Mouse (Mus musculus) thymus, postnatal 25 days (tissue): ENCODE measurements around the gene Sbk3.
A peak's percentile ranks its signal among the peaks of the same experiment; 100 is the strongest.
"Not testable (repeated sequence)": the region's sequence is repeated elsewhere in the genome, so short reads cannot be mapped to it uniquely, and the experiment has no call there.

ENCODE experiments used
- DNase-seq: peaks from one replicate; pipeline ENCODE4 v3.0.0; 2022

The Sbk3 gene

DNA sequence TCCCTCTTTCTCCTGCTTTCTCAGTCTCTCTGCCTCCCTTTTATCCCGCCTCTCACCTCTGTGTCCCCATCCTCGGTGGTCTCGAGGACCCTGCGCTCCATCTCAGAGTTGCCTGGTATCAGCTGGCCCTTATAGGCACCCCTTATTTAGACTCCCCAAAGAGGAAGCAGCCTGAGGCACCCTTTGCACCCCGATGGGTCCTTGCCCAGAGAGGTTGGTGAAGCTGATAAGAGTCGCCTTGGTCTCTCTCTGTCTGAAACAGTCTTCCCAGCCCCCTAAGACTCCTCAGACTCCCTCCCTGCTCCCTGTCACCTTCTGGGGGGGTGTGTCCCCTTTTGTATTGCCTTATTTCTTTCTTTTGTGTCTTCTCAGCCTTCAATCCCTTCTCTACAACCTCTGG, at the start of gene Sbk3:
Sbk3 (minus strand) TSS at position 101 of the 400 bp plus-strand sequence.
- DNase-seq, result no peak

DNA sequence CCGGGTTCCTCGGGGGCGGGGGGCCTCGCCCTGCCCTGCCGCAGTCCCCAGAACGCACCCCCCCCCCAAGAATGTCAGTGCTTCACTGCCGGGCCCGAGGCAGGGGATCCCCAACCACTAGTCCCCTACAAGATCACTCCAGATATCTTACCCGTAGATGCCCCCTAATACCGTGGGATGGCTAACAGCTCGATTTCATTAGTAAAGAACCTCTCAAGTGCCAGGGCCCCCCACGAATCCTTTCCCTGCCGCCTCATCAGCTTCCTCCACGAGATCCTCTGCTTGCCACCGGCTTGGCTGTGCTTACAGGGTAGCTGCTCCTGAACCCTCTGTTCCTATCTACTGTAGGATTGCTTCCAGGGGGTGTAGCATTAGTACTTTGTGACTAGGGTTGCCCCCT, 49.7 kb upstream of the Sbk3 start:
- DNase-seq, result no peak

DNA sequence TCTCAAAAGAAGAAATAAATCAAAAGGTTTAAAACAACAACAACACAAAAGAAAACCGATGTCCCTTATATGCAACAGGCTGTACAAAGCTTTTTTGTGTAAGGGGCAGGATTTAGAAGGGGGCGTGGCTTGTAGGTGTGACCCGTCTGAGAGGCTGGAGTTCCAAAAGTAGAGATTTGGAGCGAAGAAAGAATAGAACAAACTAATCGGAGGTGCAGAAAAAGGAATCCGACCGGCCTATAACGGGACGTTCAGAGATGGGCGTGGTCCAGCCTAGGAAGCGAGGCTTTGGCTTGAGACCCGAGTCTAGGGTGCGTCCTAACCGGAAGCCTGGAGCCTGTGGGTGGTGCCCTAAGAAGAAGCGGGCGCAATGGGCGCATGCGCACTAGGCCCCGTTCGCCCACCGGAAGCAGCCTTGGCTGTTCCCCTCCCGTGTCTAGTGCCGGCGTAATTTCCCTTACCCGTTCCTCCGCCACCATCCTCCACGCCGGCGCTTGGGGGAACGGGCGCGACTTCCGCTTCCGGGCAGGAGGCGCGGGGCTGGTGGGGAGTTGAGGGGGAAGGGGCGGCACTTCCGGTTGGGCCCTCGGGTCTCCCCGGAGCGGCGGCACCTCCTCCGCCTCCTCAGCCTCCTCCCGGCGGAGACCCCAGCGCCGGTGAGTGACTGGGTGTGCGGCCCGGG, 49.2 kb upstream of the Sbk3 start, which contains the start of the genes Zfp865 and Ccdc106:
Zfp865 (plus strand) TSS at position 377 of the 682 bp plus-strand sequence.
Ccdc106 (plus strand) TSS at position 554 of the 682 bp plus-strand sequence.
- DNase-seq, result peak; percentile 99

DNA sequence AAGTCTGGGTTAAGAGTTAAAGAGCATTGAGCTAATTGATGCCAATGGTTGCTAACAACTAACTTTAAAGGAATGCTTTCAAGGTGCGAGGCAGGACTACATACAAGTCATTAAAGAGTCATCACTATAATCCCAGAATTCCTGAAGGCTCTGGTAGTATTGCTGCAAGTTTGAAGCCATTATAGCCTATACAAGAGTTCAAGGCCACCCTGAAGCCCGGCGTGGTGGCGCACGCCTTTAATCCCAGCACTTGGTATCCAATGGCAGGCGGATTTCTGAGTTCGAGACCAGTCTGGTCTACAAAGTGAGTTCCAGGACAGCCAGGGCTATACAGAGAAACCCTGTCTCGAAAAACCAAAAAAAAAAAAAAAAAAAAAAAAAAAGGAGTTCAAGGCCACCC, 48.6 kb upstream of the Sbk3 start:
- DNase-seq, result not testable (repeated sequence)

DNA sequence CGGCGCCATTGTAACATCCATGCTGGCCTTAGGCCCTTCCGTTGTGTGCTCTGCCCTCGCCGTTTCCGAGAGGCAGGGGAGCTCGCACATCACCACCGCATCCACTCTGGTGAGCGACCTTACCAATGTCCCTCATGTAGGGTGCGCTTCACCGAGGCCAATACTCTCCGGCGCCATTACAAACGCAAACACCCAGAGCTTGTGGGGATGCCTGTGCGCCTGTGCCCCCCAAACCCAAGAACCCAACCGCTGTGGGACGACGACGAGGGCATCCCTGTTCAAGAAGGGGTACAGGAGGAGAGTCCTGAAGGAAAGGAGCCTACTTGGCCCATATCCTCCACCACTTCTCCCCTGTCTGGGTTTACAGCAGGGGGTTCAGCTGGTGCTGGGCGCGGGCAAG, 47.0 kb upstream of the Sbk3 start:
- DNase-seq, result no peak

DNA sequence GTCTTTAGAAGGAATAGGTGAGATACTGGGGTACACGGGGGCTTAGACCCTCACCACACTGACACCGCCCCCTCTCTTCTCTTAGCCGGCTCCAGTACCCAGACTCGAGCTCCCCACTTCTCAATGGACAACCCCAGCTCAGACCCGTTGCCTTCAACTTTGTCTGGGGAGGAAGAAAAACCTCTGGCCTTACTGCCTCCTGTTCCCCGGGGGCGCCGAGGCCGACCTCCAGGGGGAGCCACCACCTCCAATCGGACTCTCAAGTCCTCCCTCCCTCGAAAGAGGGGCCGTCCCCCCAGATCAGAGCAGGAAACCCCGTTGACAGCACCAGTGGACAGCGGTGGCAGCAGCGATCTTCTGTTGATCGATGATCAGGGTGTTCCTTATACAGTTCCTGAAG, 46.4 kb upstream of the Sbk3 start:
- no peak for DNase-seq

DNA sequence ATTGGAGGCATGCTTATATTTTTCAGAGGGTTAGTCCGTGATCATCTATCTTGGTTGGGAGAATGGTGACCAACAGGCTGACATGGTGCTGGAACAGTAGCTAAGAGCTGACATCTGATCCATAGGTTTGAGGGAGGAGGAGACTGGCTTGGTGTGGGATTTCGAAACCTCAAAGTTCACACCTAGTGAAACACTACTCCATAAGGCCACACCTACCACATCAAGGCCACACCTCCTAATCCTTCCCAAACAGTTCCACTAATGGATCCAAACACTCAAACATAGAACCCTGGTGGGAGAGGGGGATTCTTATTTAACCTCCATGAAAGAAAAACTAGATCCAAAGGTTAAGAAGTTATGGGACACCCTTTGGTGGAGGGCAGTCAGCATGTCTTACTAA, 46.0 kb upstream of the Sbk3 start:
- DNase-seq, result no peak

DNA sequence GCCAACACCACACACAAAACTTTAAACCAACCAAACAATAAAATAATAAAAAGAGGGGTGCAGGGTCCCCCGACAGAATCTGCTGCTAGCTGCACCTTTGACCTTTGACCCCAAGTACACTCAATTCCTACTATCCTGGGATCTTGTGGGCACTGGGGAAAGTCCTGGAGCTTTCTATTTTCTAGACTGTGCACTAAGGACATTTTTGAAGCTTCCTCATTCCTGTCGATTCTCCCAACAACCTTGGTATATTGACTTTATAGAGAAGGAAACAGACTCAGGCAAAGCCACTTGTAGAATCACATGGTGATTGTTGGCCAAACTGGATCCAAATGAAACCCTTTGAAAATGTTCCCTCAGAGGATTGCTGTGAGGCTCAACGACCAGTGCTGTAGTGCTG, 45.1 kb upstream of the Sbk3 start:
- DNase-seq, result no peak

DNA sequence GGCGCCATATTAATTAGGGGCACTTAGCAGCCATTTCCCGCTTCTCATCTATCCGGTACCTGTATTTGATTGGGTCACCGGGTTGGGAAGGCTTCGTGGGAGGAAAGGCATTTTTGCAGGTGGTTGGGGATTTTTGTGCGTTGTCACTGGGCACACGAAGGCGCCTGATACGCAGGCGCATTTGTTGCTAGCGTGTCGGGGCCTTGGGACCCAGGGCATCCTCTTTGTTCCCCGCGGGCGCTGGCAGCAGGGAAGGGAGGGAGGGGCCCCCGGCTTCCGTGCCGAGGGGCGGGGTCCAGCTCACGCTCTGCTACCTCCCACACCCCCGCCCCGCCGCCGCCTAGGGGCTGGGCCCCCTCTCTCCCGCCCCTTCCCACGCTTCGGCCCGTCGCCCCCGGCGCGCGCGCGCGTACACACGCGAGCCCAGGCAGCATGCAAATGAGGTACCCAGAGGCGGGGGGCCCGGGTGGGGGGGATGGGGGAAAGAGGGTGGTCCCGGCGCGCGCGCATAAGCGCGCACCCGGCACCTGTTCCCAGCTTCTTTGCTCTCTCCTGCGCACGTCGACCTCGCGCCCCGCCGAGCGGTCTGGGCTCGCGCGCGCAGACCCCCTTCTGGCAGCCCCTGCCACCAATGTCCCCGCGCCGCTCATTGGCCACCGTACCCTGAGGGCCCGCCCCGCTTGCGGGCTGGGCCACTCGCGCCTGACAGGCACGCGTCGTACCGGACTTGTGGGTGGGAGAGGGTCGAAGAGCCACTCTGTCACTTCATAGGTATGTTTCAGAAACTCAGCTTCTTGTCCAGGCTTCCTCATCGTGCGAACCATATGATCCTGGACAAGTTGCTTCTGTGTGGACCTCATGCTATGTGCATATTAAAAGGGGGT, 44.4 kb upstream of the Sbk3 start, which contains the start of gene Gm44973:
Gm44973 (plus strand) TSS at position 379 of the 884 bp plus-strand sequence.
- peak; percentile 96 for DNase-seq

DNA sequence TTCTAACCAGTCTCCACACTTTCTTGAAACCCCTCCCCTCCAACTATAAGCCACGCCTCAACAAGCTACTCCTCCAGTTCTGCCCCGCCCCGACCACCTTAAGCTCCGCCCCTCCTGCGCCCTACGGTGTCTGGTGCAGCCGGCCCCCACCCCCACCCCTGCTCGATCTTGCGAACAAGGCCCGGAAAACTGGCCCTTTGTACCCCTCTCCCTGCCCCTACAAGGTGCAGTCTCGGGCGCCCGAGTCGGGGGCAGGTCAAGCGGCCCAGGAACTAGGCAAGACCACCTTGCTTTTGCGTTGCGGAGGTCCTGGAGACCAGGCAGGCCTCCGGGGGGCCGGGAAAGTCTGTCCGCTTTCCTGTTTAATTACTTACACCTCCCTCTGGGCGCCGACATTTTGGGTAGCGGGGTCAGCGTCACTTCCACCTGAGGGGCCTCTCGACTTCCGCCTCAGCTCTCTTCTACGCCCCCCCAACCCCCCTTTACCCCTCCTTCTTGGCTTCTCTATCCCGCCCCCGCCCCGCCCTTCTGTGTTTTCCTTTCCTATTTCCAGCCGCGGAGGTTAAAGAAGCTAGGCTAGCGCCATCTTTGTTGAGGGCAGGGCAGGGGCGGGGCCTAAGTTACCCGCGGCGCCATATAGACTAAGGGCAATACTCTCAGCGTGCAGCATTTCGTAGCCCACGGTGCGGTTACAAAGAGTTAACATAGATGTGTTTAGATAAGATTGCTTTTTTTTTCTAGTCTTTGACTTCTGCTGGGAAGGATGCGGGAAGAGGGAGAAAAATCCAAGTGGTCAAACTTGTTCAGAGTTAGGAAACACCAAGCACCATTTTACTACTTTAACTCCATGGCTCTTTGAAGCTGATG, 43.5 kb upstream of the Sbk3 start, which contains the start of the genes Zfp524 and Fiz1:
Zfp524 (plus strand) TSS at position 165 of the 867 bp plus-strand sequence.
Fiz1 (minus strand) TSS at position 447 of the 867 bp plus-strand sequence.
- peak; percentile 98 for DNase-seq

DNA sequence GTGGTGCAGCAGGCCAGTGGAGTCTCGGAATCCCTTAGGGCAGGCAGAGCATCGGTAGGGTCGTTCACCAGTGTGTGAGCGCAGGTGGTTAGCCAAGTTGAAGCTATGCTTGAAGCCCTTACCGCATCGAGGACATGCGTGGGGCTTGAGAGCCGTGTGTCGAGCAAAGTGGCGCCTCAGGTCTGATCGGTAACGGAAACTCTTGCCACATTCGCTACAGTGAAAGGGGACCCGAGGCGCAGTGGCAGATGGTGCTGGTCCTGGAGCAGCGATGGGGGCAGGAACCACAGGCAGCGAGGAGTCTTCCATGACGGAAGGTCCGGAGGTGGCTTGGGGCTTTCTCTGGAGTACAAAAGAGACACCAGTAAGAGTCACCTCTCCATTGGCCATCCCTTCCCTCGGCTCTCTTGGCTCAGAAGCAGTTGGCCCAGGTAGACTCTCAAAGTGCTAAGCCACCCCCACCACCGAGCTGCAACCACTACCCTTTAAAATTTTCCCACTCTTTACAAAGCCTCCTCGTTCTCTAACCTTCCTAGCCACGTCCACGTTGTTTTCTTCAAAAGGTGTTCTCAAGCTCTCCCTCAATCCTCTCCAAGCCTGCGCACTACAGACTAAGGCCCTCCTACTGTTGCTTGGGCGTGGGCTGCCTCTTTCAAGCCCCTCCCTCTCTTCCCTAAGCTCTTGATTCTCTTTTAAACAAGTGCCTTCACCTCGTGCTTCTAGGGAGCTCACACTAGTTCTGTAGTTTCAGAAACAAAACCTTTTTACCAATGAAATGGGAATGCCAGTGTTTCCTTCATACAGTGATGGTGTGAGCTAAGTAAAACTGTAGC, 41.9 kb upstream of the Sbk3 start:
- DNase-seq, result no peak

DNA sequence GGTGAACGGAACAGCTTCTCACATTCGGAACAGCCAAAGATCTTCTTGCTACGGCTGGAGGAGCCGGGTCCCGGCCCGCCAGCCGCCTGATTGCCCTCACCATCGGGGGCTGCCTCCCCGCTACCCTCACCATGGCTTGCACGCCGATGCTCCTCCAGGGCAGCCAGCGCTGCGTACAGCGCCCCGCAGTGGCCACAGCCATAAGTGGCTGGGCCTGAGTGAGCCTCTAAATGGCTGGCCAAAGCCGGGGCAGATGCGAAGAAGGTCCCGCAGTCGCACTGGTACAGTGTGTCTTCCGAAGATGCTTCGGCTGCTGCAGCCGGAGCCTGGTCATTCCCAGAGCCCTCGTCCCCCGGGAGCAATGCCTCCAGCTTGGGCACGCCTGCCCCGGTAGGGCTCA, 37.3 kb upstream of the Sbk3 start:
- DNase-seq, result no peak

DNA sequence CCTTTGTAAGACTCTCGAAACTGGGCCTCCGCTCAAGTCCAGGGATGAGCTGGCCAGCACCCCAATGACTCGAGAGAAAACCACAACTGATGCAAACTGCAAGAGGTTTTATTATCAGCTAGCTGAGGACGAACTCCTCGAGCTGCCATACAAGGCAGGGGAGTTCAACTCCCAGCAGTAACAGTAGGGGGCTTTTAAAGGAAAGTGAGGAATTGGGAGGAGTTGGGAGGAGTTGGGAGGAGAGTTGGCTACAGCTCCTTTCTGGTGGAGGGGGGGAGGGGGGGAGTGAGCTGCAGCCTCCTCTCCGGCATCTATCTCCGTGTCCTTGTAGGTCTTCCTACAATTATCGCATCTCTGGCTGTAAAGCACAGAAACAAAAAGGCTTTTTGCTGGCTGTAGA, 31.9 kb upstream of the Sbk3 start:
- DNase-seq, result not testable (repeated sequence)

DNA sequence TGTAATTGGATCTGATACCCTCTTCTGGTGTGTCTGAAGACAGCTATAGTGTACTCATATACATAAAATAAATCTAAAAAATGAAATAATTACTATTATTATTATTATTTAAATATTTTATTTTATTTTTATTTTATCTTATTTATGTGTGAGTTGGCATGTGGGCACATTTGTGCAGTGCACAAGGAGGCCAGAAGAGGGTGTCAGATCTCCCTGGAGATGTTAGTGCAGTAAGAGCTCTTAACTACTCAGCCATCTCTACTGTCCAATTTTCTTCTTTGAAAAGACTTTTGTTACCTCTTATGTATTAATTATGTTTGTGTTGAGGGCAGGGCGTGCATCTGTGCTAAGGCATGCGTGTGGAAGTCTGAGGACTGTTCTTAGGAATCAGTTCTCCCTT, 28.9 kb upstream of the Sbk3 start:
- peak; percentile 54 for DNase-seq

DNA sequence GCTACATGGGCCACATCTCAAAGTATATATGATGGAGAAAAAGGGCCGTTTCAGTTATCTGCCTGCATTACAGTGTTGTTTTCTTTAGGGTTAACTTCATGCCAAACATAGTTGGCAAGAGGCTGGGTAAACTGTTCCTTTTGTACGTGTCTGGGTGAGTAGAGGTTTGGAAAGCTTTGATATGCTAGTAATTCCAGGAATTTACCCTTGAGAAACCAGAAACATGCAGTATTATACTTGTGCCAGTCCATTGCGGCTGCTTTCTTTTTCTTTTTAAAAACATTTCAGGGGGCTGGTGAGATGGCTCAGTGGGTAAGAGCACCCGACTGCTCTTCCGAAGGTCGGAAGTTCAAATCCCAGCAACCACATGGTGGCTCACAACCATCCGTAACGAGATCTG, 26.0 kb upstream of the Sbk3 start:
- no peak for DNase-seq

DNA sequence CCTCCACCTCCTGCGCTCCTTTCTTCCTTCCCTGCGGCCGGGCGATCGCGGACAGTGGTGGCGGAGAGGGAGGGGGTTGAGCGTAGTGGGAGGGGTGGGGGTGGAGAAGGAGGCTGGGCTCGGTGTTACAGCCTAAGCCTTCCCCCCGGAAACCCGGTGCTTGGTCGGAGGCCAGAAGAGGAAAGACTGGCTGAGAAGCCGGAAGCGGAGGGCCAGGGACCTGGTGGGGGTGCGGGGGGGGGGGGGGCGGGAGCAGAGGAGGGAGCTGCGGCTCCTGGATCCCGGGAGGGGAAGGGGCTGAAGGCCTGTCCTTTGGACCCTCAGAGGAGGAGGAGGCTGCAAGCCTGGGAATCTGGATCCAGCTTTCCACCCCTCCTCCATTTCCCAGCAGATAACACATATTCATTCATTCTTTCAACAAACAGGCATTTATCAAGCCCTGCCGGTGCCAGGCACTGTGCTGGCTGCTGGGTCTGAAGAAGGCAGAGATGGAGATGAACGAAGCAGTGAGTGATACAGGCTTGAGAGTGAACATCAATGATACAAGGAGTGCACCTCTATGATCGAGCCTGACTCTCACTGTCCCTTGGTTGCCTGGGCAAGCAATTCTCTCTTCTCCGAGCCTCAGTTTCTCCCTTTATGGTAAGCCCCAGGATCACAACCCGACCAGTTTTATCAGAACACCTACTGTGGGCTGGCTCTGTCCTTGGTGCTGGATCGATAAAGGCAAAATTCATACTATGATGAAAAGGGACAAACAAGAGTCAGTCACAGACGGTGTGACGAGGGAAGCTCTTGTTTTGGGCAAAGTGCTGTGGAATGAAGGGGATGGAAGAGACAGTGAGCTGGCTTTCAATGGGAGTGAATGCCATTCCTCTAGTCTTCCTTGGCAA, 25.3 kb upstream of the Sbk3 start, which contains the start of gene Zfp579:
Zfp579 (minus strand) TSS at position 156 of the 893 bp plus-strand sequence.
- peak; percentile 90 for DNase-seq

DNA sequence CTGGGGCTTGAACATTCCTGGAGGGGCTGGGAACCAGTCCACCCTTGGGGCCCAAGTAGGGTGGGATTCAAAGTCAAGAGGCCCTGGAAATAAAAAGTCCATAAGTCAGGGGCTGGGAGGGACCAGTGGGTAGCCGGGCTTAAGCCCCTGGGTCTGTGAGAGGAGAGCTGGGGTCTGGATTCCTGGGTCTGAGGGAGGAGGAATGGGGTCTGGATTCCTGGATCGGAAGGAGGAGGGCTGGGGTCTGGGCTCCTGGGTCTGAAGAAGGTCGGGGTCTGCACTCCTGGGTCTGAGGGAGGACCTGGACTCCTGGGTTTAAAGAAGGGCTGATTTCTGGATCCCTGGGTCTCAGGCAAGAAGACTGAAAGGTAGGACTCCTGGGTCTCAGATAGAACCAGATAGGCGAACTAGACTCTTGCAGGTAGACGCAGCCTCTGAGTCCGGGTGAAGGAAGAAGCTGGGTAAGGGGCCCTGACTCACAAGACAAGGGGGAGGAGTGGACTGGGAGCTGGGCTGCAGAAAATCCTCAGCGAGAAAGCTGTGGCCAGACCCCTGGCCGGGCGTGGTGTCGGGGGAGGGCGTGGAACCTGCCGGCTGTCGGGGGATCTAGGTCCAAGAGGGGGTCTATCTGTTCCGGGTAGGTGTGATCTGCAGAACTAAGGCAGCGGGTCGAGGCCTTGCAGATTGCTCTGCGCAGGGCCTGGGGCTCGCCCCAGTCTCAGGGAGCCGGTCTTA, 24.5 kb upstream of the Sbk3 start:
- DNase-seq, result no peak

DNA sequence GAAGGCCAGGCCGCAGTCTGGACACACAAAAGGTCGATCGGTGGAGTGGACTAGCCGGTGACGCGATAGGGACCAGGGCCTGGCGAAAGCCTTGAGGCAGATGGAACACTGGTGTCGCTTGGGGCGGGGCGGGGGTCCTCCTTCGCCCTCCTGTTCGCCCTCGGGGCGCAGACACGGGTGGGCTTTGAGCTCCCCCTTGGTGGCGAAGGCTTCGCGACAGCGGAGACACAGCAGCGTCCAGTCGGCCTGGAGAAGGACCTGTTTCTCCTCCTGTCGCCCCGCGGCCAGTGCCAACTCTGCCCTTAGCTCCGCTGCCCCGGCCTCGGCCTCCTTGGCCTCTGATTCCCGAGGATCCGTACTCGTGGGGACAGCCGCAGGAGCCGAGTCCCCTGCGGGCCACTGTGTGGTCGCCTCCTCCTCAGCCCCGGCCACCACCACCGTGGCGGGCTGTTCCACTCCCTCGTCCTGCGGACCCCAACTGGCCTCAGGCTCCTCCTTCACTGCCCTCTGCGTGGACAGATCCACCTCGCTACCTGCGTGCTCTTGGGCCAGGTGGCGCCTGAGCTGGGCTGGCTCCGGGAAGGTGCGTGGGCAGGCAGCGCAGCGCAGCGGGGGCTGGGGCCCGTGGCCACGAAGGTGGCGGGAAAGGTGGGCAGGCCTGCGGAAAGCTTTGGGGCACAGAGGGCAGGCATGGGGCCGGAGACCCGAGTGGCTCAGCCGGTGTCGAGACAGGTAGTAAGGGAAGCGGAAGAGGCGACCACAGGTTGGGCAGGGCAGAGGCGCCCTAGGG, 23.2 kb upstream of the Sbk3 start:
- no peak for DNase-seq
